Mouse (Mus musculus) kidney, embryonic 14.5 days (tissue): ENCODE measurements at regions not wholly inside any gene's neighbourhood (a gene's known extent, or its start where the extent isn't known, plus 50 kb on each side); places are given as distances from the start of the nearest gene placed in this dataset.

Experiments
- ATAC-seq: fragments of 200-750 bp; cut with Nextera tagmentation; 2 replicates; pipeline ENCODE4 v1.8.0; 2017; ENCODE audit warnings: moderate number of reproducible peaks, mild to moderate bottlenecking, moderate TSS enrichment, moderate library complexity; ENCODE audit not compliant: low FRiP score, low TSS enrichment
- H3K27ac ChIP-seq: fragments of 300-500 bp; sonication (generic); 2 replicates; pipeline ENCODE4 v1.5.1; 2014; ENCODE audit warnings: low read depth, mild to moderate bottlenecking, low read length, moderate library complexity, mixed read lengths
- H3K27me3 ChIP-seq: fragments of 300-500 bp; sonication (generic); 2 replicates; pipeline ENCODE4 v1.6.1; 2014; ENCODE audit warnings: mild to moderate bottlenecking, low read length; ENCODE audit not compliant: control insufficient read depth, insufficient read depth
- H3K36me3 ChIP-seq: fragments of 300-500 bp; sonication (generic); 2 replicates; pipeline ENCODE4 v1.6.1; 2014; ENCODE audit warnings: low read length, mixed read lengths; ENCODE audit not compliant: control insufficient read depth, insufficient read depth
- H3K4me1 ChIP-seq: fragments of 300-500 bp; sonication (generic); 2 replicates; pipeline ENCODE4 v1.6.1; 2014; ENCODE audit warnings: low read length, mixed read lengths; ENCODE audit not compliant: control insufficient read depth, insufficient read depth
- H3K4me2 ChIP-seq: fragments of 300-500 bp; sonication (generic); replicated peaks from 2 replicates; pipeline ENCODE4 v1.6.1; 2014; ENCODE audit warnings: low read depth, mild to moderate bottlenecking, low read length
- H3K4me3 ChIP-seq: fragments of 300-500 bp; sonication (generic); 2 replicates; pipeline ENCODE4 v1.5.1; 2014; ENCODE audit warnings: mild to moderate bottlenecking, low read length
- H3K9ac ChIP-seq: fragments of 300-500 bp; sonication (generic); 2 replicates; pipeline ENCODE4 v1.6.1; 2014; ENCODE audit warnings: low read depth, mild to moderate bottlenecking, low read length, moderate library complexity
- H3K9me3 ChIP-seq: fragments of 300-500 bp; sonication (generic); 2 replicates; pipeline ENCODE4 v1.6.1; 2016; ENCODE audit warnings: low read length; ENCODE audit not compliant: control insufficient read depth
- WGBS: fragments of 180-500 bp; shearing (Covaris S2); extraction: QIAGEN DNeasy Blood & Tissue Kit; methylation state at CpG from one replicate; pipeline ENCODE4 v1.1.7; 2014; 5-methylcytosine and 5-hydroxymethylcytosine counted together

- 51% methylated on average over 1 of the region's 1 CpGs for WGBS
- H3K9ac ChIP-seq: no peak overlapping the region
- H3K4me2 ChIP-seq: no peak overlapping the region
- no peaks in the 10 kb centered on the region for H3K27me3 ChIP-seq
- no peak overlapping the region for H3K27ac ChIP-seq
- no peaks in the 10 kb centered on the region for H3K4me1 ChIP-seq
- no peaks in the 10 kb centered on the region for H3K36me3 ChIP-seq
- no peak overlapping the region for H3K4me3 ChIP-seq
- H3K9me3 ChIP-seq: no peaks in the 10 kb centered on the region
- no peak for ATAC-seq
Measured at GRCm38 (mm10) chr12:71393752-71394151, 84.1 kb downstream of the Dact1 start.

- Histone ChIP-seq H3K27ac (no peak overlapping the region), H3K4me1 (no peaks in the 10 kb centered on the region), H3K4me3 (no peak overlapping the region), H3K9ac (no peak overlapping the region), H3K36me3 (no peaks in the 10 kb centered on the region), H3K9me3 (no peaks in the 10 kb centered on the region), H3K4me2 (no peak overlapping the region), H3K27me3 (no peaks in the 10 kb centered on the region)
- 92% methylated on average over 7 of the region's 7 CpGs for WGBS
- no peak for ATAC-seq
Measured at GRCm38 (mm10) chr12:71397456-71397855, 87.8 kb downstream of the Dact1 start.

GRCm38 (mm10) chr12:71398701-71399100 lies 89.0 kb downstream of the Dact1 start:
- ATAC-seq: no peak
- Histone ChIP-seq H3K9me3 (no peaks in the 10 kb centered on the region), H3K27me3 (no peaks in the 10 kb centered on the region), H3K4me2 (no peak overlapping the region), H3K9ac (no peak overlapping the region), H3K4me3 (no peak overlapping the region), H3K36me3 (no peaks in the 10 kb centered on the region), H3K27ac (no peak overlapping the region), H3K4me1 (no peaks in the 10 kb centered on the region)
- 91% methylated on average over 3 of the region's 3 CpGs for WGBS

GRCm38 (mm10) chr12:71400201-71400600 lies 90.5 kb downstream of the Dact1 start:
- H3K27me3 ChIP-seq: no peaks in the 10 kb centered on the region
- no peak overlapping the region for H3K4me3 ChIP-seq
- no peaks in the 10 kb centered on the region for H3K4me1 ChIP-seq
- no peak overlapping the region for H3K27ac ChIP-seq
- no peaks in the 10 kb centered on the region for H3K36me3 ChIP-seq
- H3K4me2 ChIP-seq: no peak overlapping the region
- no peak overlapping the region for H3K9ac ChIP-seq
- no peak for ATAC-seq
- WGBS: 85% methylated on average over 6 of the region's 6 CpGs
- H3K9me3 ChIP-seq: no peaks in the 10 kb centered on the region

GRCm38 (mm10) chr12:71401621-71402416 lies 92.1 kb downstream of the Dact1 start:
- Histone ChIP-seq H3K9me3 (no peaks in the 10 kb centered on the region), H3K27me3 (no peaks in the 10 kb centered on the region), H3K27ac (no peak overlapping the region), H3K4me3 (no peak overlapping the region), H3K36me3 (no peaks in the 10 kb centered on the region), H3K9ac (no peak overlapping the region), H3K4me2 (no peak overlapping the region), H3K4me1 (no peaks in the 10 kb centered on the region)
- 35% methylated on average over 6 of the region's 6 CpGs for WGBS
- ATAC-seq: no peak

- ATAC-seq: no peak
- Histone ChIP-seq H3K4me2 (no peak overlapping the region), H3K4me1 (0 out of 2 replicates have a peak, but pooled peaks cover 5% of the 10 kb centered on the region), H3K36me3 (no peaks in the 10 kb centered on the region), H3K4me3 (no peak overlapping the region), H3K27ac (no peak overlapping the region), H3K9me3 (no peaks in the 10 kb centered on the region), H3K9ac (no peak overlapping the region), H3K27me3 (no peaks in the 10 kb centered on the region)
- WGBS: 53% methylated on average over 3 of the region's 3 CpGs
Measured at GRCm38 (mm10) chr12:71407294-71407693, 97.6 kb downstream of the Dact1 start.

- Histone ChIP-seq H3K9me3 (no peaks in the 10 kb centered on the region), H3K27me3 (no peaks in the 10 kb centered on the region), H3K9ac (no peak overlapping the region), H3K4me1 (0 out of 2 replicates have a peak, but pooled peaks cover 5% of the 10 kb centered on the region), H3K4me2 (no peak overlapping the region), H3K27ac (no peak overlapping the region), H3K36me3 (no peaks in the 10 kb centered on the region), H3K4me3 (no peak overlapping the region)
- ATAC-seq: no peak
- 32% methylated on average over 3 of the region's 3 CpGs for WGBS
Measured at GRCm38 (mm10) chr12:71408396-71409050, 98.8 kb downstream of the Dact1 start.

- no peak overlapping the region for H3K9ac ChIP-seq
- H3K9me3 ChIP-seq: no peaks in the 10 kb centered on the region
- H3K27me3 ChIP-seq: no peaks in the 10 kb centered on the region
- no peak for ATAC-seq
- H3K4me1 ChIP-seq: 0 out of 2 replicates have a peak, but pooled peaks cover 4% of the 10 kb centered on the region
- WGBS: 73% methylated on average over 3 of the region's 3 CpGs
- H3K4me2 ChIP-seq: no peak overlapping the region
- no peak overlapping the region for H3K4me3 ChIP-seq
- no peaks in the 10 kb centered on the region for H3K36me3 ChIP-seq
- no peak overlapping the region for H3K27ac ChIP-seq
Measured at GRCm38 (mm10) chr12:71412331-71412730, 102.6 kb downstream of the Dact1 start.

- Histone ChIP-seq H3K4me1 (no peaks in the 10 kb centered on the region), H3K9ac (no peak overlapping the region), H3K27ac (no peak overlapping the region), H3K9me3 (no peaks in the 10 kb centered on the region), H3K4me2 (no peak overlapping the region), H3K27me3 (no peaks in the 10 kb centered on the region), H3K36me3 (no peaks in the 10 kb centered on the region), H3K4me3 (no peak overlapping the region)
- no peak for ATAC-seq
- 75% methylated on average over 2 of the region's 2 CpGs for WGBS
Measured at GRCm38 (mm10) chr12:71416968-71417367, 107.3 kb downstream of the Dact1 start.
